In genomic region chr11:100260514-100261234, GRCm38 (mm10) we compare ENCODE assay signal across 19 mouse cellular contexts. TPM values are rescaled to one million over a fixed set of nuclear protein-coding genes. Genes with fewer than 3 reads are reported as not detected.
DNase-seq lines count a peak whose midpoint lies in the region; ATAC-seq and TF ChIP-seq lines count a peak whose summit lies in the region.
"Had no signal": no experiment of that assay in that cellular context is flagged by ENCODE, and none has a peak within 500 bp of the region (broad histone marks: within the 10 kb centered on the region; RNA-seq: fewer than 3 reads in every experiment).

Krt17 (minus strand) TSS chr11:100261029.

- no peak within 1 kb of the TSS for H3K9ac ChIP-seq in forebrain, embryonic 14.5 days (ENCODE audit: low read length)
- H3K9ac ChIP-seq in forebrain, embryonic 16.5 days (replicated peaks; ENCODE audit: low read depth, low read length) = no peak within 1 kb of the TSS
- H3K9ac ChIP-seq in lung, embryonic 14.5 days = no peak within 1 kb of the TSS
- no peak within 1 kb of the TSS for H3K9ac ChIP-seq in lung, postnatal 0 days (replicated peaks; ENCODE audit: low read depth)
- H3K9ac ChIP-seq in embryonic facial prominence, embryonic 15.5 days = no peak within 1 kb of the TSS
- H3K9ac ChIP-seq in stomach, embryonic 16.5 days (ENCODE audit: low read length) = no peak within 1 kb of the TSS
- no peak within 1 kb of the TSS for H3K9ac ChIP-seq in midbrain, postnatal 0 days (replicated peaks; ENCODE audit: low read length, poor library complexity, severe bottlenecking)
- H3K9ac ChIP-seq: hindbrain, embryonic 12.5 days had no signal

- no peak for ATAC-seq in forebrain, embryonic 14.5 days
- no peak for ATAC-seq in forebrain, embryonic 16.5 days
- no peak for ATAC-seq in lung, embryonic 14.5 days (ENCODE audit: insufficient read depth)
- no peak for ATAC-seq in lung, postnatal 0 days
- ATAC-seq in embryonic facial prominence, embryonic 15.5 days (ENCODE audit: insufficient number of reproducible peaks, low FRiP score, low TSS enrichment, low read depth) = no peak
- peak; percentile 33; the same call in 1 of the 2 replicates for ATAC-seq in stomach, embryonic 16.5 days (ENCODE audit: insufficient read depth, low FRiP score)
- no peak for ATAC-seq in midbrain, postnatal 0 days (ENCODE audit: low FRiP score)

- TF ChIP-seq EP300 in lung, postnatal 0 days (IDR thresholded peaks at IDR 0.05) = no peak

- H3K4me2 ChIP-seq in forebrain, embryonic 14.5 days (ENCODE audit: low read length) = no peak within 1 kb of the TSS
- H3K4me2 ChIP-seq in forebrain, embryonic 16.5 days (ENCODE audit: low read length) = no peak within 1 kb of the TSS
- H3K4me2 ChIP-seq in lung, embryonic 14.5 days = no peak within 1 kb of the TSS
- H3K4me2 ChIP-seq in lung, postnatal 0 days (replicated peaks; ENCODE audit: low read depth, low read length) = no peak within 1 kb of the TSS
- H3K4me2 ChIP-seq in embryonic facial prominence, embryonic 15.5 days (replicated peaks) = peak within 1 kb of the TSS; percentile 36
- peak within 1 kb of the TSS; percentile 35; the same call in 1 of the 2 replicates for H3K4me2 ChIP-seq in stomach, embryonic 16.5 days (ENCODE audit: low read depth, low read length)
- H3K4me2 ChIP-seq in midbrain, postnatal 0 days (ENCODE audit: low read depth, low read length, poor library complexity, severe bottlenecking) = no peak within 1 kb of the TSS
- H3K4me2 ChIP-seq: hindbrain, embryonic 12.5 days; liver, embryonic 11.5 days had no signal

- no peaks in the 10 kb centered on the region for H3K4me1 ChIP-seq in forebrain, embryonic 14.5 days (ENCODE audit: control insufficient read depth, insufficient read depth, low read length)
- no peaks in the 10 kb centered on the region for H3K4me1 ChIP-seq in forebrain, embryonic 16.5 days (replicated peaks; ENCODE audit: control insufficient read depth, insufficient read depth, low read length)
- no peaks in the 10 kb centered on the region for H3K4me1 ChIP-seq in lung, embryonic 14.5 days (ENCODE audit: insufficient read depth)
- no peaks in the 10 kb centered on the region for H3K4me1 ChIP-seq in lung, postnatal 0 days (ENCODE audit: insufficient read depth, low read depth, low read length)
- 0 out of 2 replicates have a peak, but pooled peaks cover 5% of the 10 kb centered on the region for H3K4me1 ChIP-seq in embryonic facial prominence, embryonic 15.5 days
- peaks cover 8% of the 10 kb centered on the region; the same call in 1 of the 2 replicates for H3K4me1 ChIP-seq in stomach, embryonic 16.5 days (ENCODE audit: control insufficient read depth, insufficient read depth, low read length)
- H3K4me1 ChIP-seq in midbrain, postnatal 0 days (ENCODE audit: insufficient read depth, low read length) = no peaks in the 10 kb centered on the region
- H3K4me1 ChIP-seq: hindbrain, embryonic 12.5 days had no signal

- H3K27me3 ChIP-seq in forebrain, embryonic 14.5 days (replicated peaks; ENCODE audit: control insufficient read depth, insufficient read depth, low read length) = no peaks in the 10 kb centered on the region
- H3K27me3 ChIP-seq in forebrain, embryonic 16.5 days (replicated peaks; ENCODE audit: control insufficient read depth, insufficient read depth, low read length) = no peaks in the 10 kb centered on the region
- H3K27me3 ChIP-seq in lung, embryonic 14.5 days (ENCODE audit: insufficient read depth, low read length) = no peaks in the 10 kb centered on the region
- no peaks in the 10 kb centered on the region for H3K27me3 ChIP-seq in lung, postnatal 0 days (replicated peaks; ENCODE audit: insufficient read depth, low read length)
- H3K27me3 ChIP-seq in embryonic facial prominence, embryonic 15.5 days = no peaks in the 10 kb centered on the region
- H3K27me3 ChIP-seq in stomach, embryonic 16.5 days (ENCODE audit: control insufficient read depth, insufficient read depth, low read length) = no peaks in the 10 kb centered on the region
- H3K27me3 ChIP-seq in midbrain, postnatal 0 days (ENCODE audit: insufficient read depth, low read length) = no peaks in the 10 kb centered on the region
- H3K27me3 ChIP-seq: hindbrain, embryonic 12.5 days had no signal

- H3K9me3 ChIP-seq in forebrain, embryonic 14.5 days (replicated peaks; ENCODE audit: control insufficient read depth, low read length) = no peaks in the 10 kb centered on the region
- no peaks in the 10 kb centered on the region for H3K9me3 ChIP-seq in forebrain, embryonic 16.5 days (ENCODE audit: control insufficient read depth, low read length)
- no peaks in the 10 kb centered on the region for H3K9me3 ChIP-seq in lung, embryonic 14.5 days (ENCODE audit: low read depth, low read length)
- no peaks in the 10 kb centered on the region for H3K9me3 ChIP-seq in lung, postnatal 0 days (ENCODE audit: low read length)
- H3K9me3 ChIP-seq in embryonic facial prominence, embryonic 15.5 days (replicated peaks) = no peaks in the 10 kb centered on the region
- no peaks in the 10 kb centered on the region for H3K9me3 ChIP-seq in stomach, embryonic 16.5 days (replicated peaks; ENCODE audit: control insufficient read depth, low read length)
- no peaks in the 10 kb centered on the region for H3K9me3 ChIP-seq in midbrain, postnatal 0 days (ENCODE audit: low read length)
- H3K9me3 ChIP-seq: hindbrain, embryonic 12.5 days; midbrain, embryonic 10.5 days had no signal

- no peaks in the 10 kb centered on the region for H3K36me3 ChIP-seq in forebrain, embryonic 14.5 days (ENCODE audit: control insufficient read depth, insufficient read depth, low read length)
- no peaks in the 10 kb centered on the region for H3K36me3 ChIP-seq in forebrain, embryonic 16.5 days (ENCODE audit: control insufficient read depth, insufficient read depth)
- H3K36me3 ChIP-seq in lung, embryonic 14.5 days (ENCODE audit: insufficient read depth) = no peaks in the 10 kb centered on the region
- H3K36me3 ChIP-seq in lung, postnatal 0 days (ENCODE audit: insufficient read depth, low read length) = no peaks in the 10 kb centered on the region
- H3K36me3 ChIP-seq in embryonic facial prominence, embryonic 15.5 days = no peaks in the 10 kb centered on the region
- H3K36me3 ChIP-seq in stomach, embryonic 16.5 days (ENCODE audit: control insufficient read depth, insufficient read depth, low read length) = no peaks in the 10 kb centered on the region
- no peaks in the 10 kb centered on the region for H3K36me3 ChIP-seq in midbrain, postnatal 0 days (ENCODE audit: insufficient read depth, low read length)
- H3K36me3 ChIP-seq: G1E; hindbrain, embryonic 12.5 days; midbrain, embryonic 10.5 days had no signal

- H3K4me3 ChIP-seq in forebrain, embryonic 14.5 days (ENCODE audit: low read depth, low read length) = no peak within 1 kb of the TSS
- H3K4me3 ChIP-seq in forebrain, embryonic 16.5 days (replicated peaks; ENCODE audit: low read length) = no peak within 1 kb of the TSS
- H3K4me3 ChIP-seq in lung, embryonic 14.5 days (ENCODE audit: low read depth, low read length) = no peak within 1 kb of the TSS
- no peak within 1 kb of the TSS for H3K4me3 ChIP-seq in lung, postnatal 0 days (ENCODE audit: low read depth, low read length)
- H3K4me3 ChIP-seq in embryonic facial prominence, embryonic 15.5 days (replicated peaks) = peak within 1 kb of the TSS; percentile 29
- 0 out of 2 replicates have a peak within 1 kb of the TSS, but pooled peaks have one; percentile 7 for H3K4me3 ChIP-seq in stomach, embryonic 16.5 days (replicated peaks; ENCODE audit: low read length)
- H3K4me3 ChIP-seq in midbrain, postnatal 0 days (ENCODE audit: low read depth, low read length) = no peak within 1 kb of the TSS
- H3K4me3 ChIP-seq: hindbrain, embryonic 12.5 days; midbrain, embryonic 10.5 days; myocyte had no signal

- no peak for TF ChIP-seq CTCF in lung, embryonic 14.5 days (IDR thresholded peaks at IDR 0.05; ENCODE audit: low read depth)
- no peak for TF ChIP-seq CTCF in lung, postnatal 0 days (IDR thresholded peaks at IDR 0.05)
- no peak for TF ChIP-seq CTCF in midbrain, postnatal 0 days (IDR thresholded peaks at IDR 0.05)

- peak; percentile 26 for DNase-seq in forebrain, embryonic 14.5 days (ENCODE audit: low spot score)
- peak; percentile 11 for DNase-seq in lung, embryonic 14.5 days
- DNase-seq in lung, postnatal 0 days (ENCODE audit: low spot score) = no peak
- no peak for DNase-seq in midbrain, postnatal 0 days (ENCODE audit: low spot score)
- DNase-seq in layer of hippocampus, adult 18-20 months (ENCODE audit: low spot score in 2 of 2) = no peak
- DNase-seq: gastrocnemius, postnatal 25 days; kidney, adult 18-20 months; kidney, postnatal 36 days; right cerebral cortex, adult 18-20 months; spleen, adult 18-20 months had no signal

- H3K27ac ChIP-seq in forebrain, embryonic 14.5 days (ENCODE audit: low read depth, low read length) = no peak within 1 kb of the TSS
- no peak within 1 kb of the TSS for H3K27ac ChIP-seq in forebrain, embryonic 16.5 days (ENCODE audit: low read length)
- no peak within 1 kb of the TSS for H3K27ac ChIP-seq in lung, embryonic 14.5 days (ENCODE audit: low read depth)
- no peak within 1 kb of the TSS for H3K27ac ChIP-seq in lung, postnatal 0 days (ENCODE audit: low read length)
- H3K27ac ChIP-seq in embryonic facial prominence, embryonic 15.5 days (replicated peaks) = peak within 1 kb of the TSS; percentile 71; the same call in 1 of the 2 replicates
- H3K27ac ChIP-seq in stomach, embryonic 16.5 days (ENCODE audit: low read length) = peak within 1 kb of the TSS; percentile 69
- no peak within 1 kb of the TSS for H3K27ac ChIP-seq in midbrain, postnatal 0 days (ENCODE audit: low read depth, low read length)
- H3K27ac ChIP-seq: hindbrain, embryonic 12.5 days; midbrain, embryonic 10.5 days had no signal

- WGBS in forebrain, embryonic 14.5 days = 73% methylated on average over 20 of the region's 21 CpGs
- 88% methylated on average over 19 of the region's 21 CpGs for WGBS in forebrain, embryonic 16.5 days
- WGBS in lung, embryonic 14.5 days = 74% methylated on average over 21 of the region's 21 CpGs
- 82% methylated on average over 16 of the region's 21 CpGs for WGBS in lung, postnatal 0 days
- 75% methylated on average over 21 of the region's 21 CpGs for WGBS in embryonic facial prominence, embryonic 15.5 days
- 71% methylated on average over 21 of the region's 21 CpGs for WGBS in stomach, embryonic 16.5 days
- WGBS in midbrain, postnatal 0 days = 84% methylated on average over 20 of the region's 21 CpGs

RNA-seq across cellular contexts. Expression of gene Krt17, which starts in this region (rescaled TPM):
- 0.14 and 0.23 TPM in 2 replicates for polyA plus RNA-seq in forebrain, embryonic 14.5 days (2014; fragmentation: Nextera tagmentation; extraction: Ambion mirVana)
- 0.27 and 0.62 TPM in 2 replicates for polyA plus RNA-seq in forebrain, embryonic 16.5 days (2015; fragmentation: Nextera tagmentation; extraction: Ambion mirVana)
- 2.1 and 2.9 TPM in 2 replicates for polyA plus RNA-seq in lung, embryonic 14.5 days (2014; fragmentation: Nextera tagmentation; extraction: Ambion mirVana)
- 0.58 and 0.65 TPM in 2 replicates for polyA plus RNA-seq in lung, postnatal 0 days (2015; fragmentation: Nextera tagmentation; extraction: Ambion mirVana)
- polyA plus RNA-seq in embryonic facial prominence, embryonic 15.5 days (2015; fragmentation: Nextera tagmentation; extraction: Ambion mirVana) = 399 and 504 TPM in 2 replicates
- polyA plus RNA-seq in stomach, embryonic 16.5 days (2015; fragmentation: Nextera tagmentation; extraction: Ambion mirVana) = 34.0 and 45.6 TPM in 2 replicates
- total RNA-seq in midbrain, postnatal 0 days (2014; rRNA removed) = 0.52 and 5.5 TPM in 2 replicates
- 1.2 and 1.5 TPM in 2 replicates for polyA plus RNA-seq in midbrain, postnatal 0 days (2015; fragmentation: Nextera tagmentation; extraction: Ambion mirVana)
- total RNA-seq in layer of hippocampus, adult 18-20 months (2021) = not detected
- total RNA-seq: common myeloid progenitor, adult 5-6 weeks; G1E; gastrocnemius, postnatal 25 days had no signal
- polyA plus RNA-seq: myocyte had no signal

Comparison
In these comparisons a context has a peak if more than half of its experiments do, and no peak if none do; other contexts are left out.
1. Peak in DNase-seq in forebrain, embryonic 14.5 days; RNA of the gene not detected or under 1 TPM.
2. H3K27ac ChIP-seq: peak in embryonic facial prominence, embryonic 15.5 days (single experiment) and stomach, embryonic 16.5 days (single experiment); none in forebrain, embryonic 14.5 days (single experiment), forebrain, embryonic 16.5 days (single experiment), lung, embryonic 14.5 days (single experiment), lung, postnatal 0 days (single experiment) and midbrain, postnatal 0 days (single experiment).
3. H3K4me2 ChIP-seq: peak in embryonic facial prominence, embryonic 15.5 days (single experiment) and stomach, embryonic 16.5 days (single experiment); none in forebrain, embryonic 14.5 days (single experiment), forebrain, embryonic 16.5 days (single experiment), lung, embryonic 14.5 days (single experiment), lung, postnatal 0 days (single experiment) and midbrain, postnatal 0 days (single experiment).
4. H3K4me3 ChIP-seq: peak in embryonic facial prominence, embryonic 15.5 days (single experiment) and stomach, embryonic 16.5 days (single experiment); none in forebrain, embryonic 14.5 days (single experiment), forebrain, embryonic 16.5 days (single experiment), lung, embryonic 14.5 days (single experiment), lung, postnatal 0 days (single experiment) and midbrain, postnatal 0 days (single experiment).